Mouse (Mus musculus) right cerebral cortex, postnatal 25 days (tissue): ENCODE data around the gene Ccm2.

ENCODE experiments used
- DNase-seq: peaks from one replicate; pipeline ENCODE4 v3.0.0; 2022

Ccm2 gene

DNA sequence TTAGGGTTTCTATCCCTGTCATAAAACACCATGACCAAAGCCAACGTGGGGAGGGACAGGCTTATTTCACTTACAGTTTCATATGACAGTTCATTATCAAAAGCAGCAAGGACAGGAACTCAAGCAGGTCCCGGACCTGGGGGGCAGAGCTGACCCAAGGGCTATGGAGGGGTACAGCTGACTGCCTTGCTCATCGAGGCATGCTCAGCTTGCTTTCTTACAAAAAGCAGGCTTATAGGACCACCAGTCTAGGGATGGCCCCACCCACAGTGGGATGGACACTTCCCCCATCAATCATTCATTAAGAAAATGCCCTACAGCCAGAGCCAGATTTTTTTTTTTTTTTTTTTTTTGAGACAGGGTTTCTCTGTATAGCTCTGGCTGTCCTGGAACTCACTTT is 15.9 kb upstream of the Ccm2 start:
- no peak for DNase-seq

DNA sequence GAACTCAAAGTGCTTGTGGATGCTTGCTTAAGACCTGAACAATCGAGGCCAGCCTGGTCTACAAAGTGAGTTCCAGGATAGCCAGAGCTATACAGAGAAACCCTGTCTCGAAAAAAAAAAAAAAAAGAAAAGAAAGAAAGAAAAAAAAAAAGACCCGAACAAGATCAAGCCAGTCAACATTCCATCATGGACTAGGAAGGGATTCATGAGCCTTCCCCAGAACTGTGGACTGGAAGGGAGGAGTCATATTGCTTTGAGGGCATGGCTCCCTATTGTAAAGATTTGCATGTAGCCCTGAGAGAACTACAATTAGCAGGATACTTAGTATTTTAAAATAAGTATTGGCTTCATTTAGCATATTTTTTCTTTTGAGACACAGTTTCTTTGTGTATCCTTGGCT is 2.0 kb upstream of the Ccm2 start:
- no peak for DNase-seq

DNA sequence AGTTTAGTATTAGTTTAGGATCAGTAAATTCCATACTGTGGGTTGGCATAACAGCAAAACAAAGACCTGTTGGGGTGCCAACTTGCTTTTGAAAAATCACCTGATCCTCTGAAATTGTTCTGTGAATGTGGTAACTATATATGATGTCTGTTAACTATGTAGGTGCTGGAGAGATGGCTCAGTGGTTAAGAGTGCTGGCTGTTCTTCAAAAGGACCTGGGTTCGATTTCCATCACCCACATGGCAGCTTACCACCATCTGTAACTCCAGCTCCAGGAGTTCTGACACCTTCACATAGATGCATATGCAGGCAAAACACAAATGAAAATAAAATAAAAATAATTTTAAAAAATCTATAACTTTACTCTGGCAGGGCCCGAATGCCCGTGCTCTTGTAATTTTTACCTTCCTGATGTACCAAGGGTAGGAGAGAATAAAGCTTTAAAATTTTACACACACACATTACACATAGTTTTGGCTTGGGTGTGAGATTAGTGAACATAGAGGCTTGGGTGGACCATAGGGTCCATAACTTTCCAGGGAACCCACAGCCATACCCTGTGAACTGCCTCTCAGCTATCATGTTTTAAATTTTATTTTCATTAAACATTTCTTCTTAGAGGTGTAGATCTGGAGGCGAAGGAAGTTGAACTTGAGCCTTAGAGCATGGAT is 1.4 kb upstream of the Ccm2 start:
- no peak for DNase-seq

DNA sequence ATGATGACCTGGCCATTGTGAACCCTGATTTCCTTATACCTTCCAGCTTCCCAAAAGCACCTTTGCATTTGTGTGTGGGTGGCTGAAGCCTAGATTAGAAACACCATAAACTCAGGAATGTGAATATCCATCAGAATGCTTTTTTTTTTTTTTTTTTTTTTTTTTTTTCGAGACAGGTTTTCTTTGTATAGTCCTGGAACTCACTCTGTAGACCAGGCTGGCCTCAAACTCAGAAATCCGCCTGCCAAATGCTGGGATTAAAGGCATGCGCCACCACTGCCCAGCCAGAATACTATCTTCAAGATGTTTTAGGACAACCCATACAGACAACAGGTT is 862 bp upstream of the Ccm2 start:
- no peak for DNase-seq

DNA sequence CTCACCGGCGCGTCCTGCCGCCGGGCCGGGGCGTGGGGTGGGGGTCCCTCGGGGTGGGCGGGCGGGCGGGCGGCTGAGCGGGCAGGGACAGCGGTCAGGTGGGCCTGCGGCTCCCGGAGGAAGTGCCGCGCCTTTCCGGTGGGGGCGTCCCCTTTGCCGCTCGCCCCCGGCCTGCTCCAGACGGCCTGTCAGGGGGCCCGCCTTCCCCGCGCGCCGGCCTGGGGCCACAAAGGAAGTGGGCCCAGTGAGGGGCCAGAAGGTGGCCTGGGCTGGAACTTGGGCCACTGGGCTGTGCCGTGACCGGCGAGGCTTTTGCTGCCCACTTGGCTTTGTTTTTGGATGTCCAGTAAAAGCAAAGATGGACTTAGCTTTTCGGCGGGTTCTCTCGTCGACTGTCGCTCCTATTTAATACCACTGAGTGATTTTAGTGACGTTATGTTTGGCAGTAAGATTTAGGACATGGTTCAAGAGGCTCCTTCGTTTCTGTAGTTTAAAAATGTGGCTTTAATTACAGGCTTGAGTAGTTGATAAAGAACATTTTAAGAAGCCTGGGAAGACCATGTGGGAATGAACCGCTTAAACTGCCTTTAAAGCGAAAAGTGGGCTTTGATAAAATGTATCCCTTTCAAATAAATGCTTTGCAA is 472 bp downstream of the Ccm2 start:
- peak; percentile 51 for DNase-seq

DNA sequence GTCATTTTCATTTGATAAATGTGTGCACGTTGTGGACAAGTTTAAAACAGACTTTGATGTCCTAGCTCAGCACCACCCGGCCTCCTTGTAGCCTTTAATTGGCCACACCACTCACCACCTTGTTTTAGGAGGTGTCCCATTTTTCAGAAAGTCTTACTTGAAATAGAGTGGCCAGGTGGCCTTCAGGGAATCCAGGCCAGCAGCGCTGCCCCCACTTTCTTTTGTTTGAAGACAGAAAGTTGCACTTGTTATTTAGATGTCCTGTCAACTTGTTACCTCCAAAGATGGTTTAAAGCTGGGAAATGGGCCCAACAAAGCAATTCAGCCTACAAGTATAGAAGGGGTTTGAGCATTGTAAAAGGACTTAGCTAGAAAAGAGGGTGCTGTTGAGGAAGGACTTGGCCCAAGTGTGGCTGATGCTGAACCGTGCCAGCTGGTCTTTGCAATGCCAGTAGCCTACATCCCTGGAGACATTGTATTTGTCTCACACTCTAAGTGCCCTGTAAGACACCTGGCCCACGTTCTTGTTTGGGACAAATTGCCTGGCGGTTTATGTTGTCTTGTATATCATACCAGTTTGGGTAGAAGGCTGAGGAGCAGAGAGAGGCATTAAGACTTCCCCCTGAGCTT is 1.1 kb downstream of the Ccm2 start:
- no peak for DNase-seq

DNA sequence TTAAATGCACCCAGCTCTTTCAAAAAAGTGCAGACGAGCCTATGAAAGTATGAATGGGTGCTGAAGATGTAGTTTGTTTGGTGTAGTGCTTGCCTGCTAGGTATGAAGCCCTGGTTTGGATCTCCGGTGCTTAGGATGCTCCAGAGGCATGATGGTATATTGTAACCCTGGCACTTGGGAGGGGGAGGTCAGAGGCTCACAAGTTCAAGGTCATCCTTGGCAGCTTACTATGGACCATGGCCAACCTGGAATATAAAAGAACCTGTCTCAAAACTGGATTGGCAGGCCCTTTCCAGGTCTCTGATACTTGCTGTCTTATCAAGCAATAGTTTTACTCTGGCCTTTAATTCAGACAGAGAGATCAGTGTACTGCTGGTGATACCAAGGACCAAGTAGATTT is 3.1 kb downstream of the Ccm2 start:
- DNase-seq, result no peak

DNA sequence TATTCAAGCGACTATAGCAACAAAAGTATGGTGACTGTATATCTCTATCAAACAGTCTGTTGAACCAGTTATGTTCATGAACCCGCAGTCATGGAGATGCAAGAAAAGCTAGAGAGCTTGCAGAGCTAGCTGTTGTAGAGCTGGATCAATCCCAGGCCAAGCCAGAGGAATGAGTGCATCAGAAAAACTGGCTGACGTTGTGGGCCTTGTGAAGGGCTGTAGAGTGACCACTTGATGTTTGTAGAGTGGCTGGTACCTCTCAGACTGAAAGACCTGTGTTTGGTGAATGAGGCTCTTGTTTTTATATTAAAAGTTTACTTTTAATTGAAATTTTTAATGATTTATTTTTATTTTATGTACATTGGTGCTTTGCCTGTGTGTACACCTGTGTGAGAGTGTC is 3.5 kb downstream of the Ccm2 start:
- DNase-seq, result no peak

DNA sequence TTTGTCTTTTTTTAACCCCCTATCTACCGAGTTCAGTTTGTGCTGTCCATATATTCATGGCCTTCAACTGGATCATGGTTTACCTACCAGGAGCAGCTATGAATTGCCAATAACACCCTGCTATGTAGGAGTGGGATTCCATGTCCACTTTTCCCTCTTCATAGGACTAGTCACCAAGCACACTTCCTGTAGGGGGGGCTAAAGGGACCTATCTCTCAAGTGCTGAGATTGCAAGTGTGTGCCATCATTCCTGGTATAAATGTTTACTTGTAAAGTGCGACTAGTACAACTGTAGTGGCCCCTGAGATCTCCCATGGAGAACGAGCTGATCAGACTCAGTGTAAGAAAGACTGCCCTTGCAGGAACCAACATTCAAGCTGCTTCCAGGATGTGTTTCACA is 11.5 kb downstream of the Ccm2 start:
- no peak for DNase-seq

DNA sequence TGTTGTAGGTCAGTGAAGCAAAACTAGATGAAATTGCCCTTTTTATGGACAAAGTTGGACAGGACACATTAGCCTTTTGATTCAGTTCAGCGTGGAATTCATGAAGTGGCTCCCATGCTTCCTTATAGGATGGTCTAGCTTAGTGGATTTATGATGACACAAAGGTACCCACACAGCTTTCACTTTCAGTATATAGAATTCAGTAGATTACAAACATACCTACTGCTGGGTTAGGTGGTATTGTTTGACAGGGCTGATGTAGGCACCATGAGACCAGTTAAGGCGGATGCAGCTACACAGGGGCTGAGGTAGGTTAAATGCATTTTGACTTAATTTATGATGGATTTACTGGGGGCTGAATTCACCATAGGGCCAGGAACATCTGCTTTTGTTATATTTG is 13.3 kb downstream of the Ccm2 start:
- no peak for DNase-seq

DNA sequence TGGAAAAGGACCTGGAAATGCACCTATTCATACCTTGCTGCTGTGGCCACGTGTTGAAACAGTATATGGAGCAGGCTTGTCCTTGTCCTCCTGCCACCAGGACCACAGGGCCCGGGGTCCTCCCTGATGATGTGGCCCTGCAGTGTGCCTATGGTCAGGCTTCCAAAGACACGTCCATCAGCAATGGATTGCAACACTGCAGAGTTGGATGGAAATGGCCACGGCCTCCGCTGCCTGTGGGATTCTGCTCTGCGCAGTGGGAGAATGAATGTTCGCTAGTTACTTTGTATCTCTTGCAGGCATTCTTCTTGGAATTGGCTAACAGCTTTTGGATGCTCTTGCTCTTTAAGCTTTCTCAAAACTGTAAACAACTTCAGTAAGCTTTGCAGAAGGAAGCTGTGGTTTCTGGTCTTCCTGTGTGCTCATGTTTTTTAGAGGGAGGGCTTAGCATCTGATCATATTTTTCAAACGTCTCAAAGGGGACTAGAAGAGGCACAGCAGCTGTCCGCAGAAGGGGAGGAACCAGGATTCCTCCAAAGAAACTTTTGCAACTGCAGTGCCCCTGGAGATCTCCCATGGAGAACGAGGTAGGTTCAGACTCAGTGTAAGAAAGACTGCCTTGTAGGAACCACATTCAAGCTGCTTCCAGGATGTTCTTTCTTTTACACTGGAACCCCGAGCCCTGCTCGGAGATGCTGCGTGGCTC is 14.1 kb downstream of the Ccm2 start:
- DNase-seq, result no peak

DNA sequence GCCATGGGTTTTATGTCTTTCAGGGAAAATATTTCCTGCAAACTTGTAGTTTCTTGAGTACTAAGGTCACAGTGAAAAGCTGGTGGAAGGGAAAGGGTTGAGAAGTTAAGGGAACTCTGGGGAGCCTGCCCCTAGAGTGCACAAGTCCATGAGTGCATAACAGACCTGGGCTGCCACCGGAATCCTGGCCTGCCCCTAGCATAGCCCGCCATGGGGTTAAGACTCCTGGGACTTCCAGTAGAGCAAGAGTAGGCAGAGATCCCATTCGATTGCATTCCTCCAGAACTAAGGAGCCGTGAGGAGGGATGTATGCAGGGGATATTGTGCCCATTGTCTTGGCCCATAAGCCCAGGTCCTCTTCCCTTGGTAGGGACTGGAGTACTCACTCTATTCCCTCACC is 14.8 kb downstream of the Ccm2 start:
- no peak for DNase-seq

DNA sequence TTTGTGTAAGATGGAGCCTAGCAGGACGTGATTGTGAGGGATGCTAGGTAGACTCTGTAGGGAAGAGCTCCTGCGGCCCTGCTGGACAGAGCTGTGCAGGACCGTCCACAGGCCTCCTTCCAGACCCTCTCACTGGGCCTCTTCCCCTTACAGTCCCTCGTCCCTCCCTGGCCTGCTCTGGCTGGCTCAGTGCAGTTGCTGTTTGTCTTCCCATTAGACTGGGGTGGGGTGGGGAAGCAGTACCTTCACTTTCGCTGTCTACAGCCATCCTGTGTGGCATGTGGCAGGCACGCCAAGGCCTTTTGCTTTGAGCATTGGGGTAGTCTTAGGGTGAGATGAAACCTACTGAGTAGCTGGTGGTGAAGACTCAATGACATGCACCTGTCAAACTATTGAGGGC is 15.7 kb downstream of the Ccm2 start:
- no peak for DNase-seq

DNA sequence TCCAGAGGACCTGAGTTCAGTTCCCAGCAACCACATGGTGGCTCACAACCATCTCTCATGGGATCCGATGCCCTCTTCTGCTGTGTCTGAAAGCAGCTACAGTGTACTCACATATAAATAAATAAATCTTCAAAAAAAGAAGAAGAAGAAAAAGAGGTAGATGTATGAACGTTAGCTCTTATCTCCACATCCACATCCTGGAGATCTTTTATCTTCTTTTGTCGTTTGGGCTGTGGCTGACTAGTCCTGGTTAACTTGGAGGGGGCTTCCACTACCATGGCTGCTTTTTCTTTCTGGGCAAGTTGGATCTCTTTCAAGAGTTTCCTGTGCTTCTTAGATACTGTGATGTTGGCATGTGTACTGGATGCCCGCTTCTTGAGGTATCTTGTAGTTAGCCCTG is 16.5 kb downstream of the Ccm2 start:
- no peak for DNase-seq

DNA sequence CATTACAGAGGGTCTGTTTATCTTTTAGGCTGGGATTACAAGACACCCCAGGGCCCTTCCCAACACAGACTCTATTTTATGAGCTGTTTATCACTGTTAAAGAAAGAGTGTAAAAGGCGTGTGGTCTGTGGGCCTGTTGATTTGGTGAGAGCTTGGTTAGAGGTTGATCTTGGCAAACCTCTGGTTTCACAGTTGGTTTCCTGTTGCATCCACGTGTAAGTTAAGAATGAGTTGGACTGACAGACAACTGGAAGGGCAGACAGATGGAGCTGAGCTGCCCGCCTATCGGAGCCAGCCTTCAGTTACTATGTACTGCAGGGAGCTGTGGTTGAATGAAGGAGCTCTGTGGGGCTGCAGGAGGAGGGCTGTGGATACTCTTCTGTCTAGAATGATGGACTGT is 19.8 kb downstream of the Ccm2 start:
- no peak for DNase-seq

DNA sequence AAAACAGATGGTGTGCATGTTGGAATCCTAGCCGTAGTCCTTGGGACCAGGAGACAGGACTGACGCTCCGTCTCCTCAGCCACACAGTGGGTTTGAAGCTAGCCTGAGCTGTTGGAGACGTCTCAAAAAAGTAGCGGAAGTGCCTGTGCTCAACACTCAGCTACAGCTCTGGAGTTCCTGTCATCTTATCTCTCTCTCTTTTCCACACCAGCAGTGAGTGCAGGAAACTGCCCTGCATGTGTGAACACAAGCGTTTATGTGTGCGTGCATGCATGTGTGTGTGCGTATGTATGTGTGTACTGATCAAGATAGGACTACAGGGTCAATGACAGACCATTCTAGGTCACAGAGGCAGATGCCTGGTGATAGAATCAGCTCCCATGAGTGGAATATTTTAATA is 21.3 kb downstream of the Ccm2 start:
- DNase-seq, result no peak

DNA sequence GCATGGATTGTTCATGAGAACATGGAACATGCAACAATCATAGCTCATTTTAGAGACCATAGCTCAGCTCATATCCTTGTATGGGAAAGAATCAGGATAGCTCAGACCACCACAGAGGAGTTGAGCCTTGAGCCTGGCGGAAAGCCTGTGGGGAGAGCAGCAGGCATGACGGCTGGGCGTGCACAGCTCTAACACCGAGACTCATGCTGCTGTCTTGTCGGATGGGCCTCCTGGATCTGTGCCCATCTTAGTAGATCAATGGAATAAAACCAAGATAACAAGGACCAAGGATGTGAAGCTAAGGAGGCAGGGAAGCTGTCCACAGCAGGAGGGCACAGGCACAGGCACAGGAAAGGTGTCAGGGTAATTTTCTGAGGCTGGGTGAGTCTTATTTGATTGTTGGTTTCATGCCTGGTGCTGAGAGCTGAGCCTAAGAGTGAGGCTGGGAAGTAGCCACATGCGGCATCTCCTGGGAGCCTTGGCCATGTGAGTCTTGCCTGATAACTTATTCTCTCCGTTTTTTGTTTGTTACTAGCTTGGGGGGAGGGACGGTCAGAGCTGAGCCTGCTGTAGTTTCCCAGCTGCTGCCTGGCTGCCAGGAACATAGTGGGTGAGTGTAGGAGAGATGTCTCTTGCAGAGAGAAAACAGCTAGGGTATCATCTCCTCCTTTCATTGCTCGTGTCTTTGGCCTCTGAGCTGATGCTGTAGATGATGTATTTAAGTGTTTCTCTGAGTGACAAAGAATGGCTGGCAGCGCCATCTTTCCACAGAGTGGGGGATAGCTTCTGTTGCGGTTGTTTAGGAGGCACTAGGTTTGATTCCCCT is 22.1 kb downstream of the Ccm2 start:
- peak; percentile 25 for DNase-seq

DNA sequence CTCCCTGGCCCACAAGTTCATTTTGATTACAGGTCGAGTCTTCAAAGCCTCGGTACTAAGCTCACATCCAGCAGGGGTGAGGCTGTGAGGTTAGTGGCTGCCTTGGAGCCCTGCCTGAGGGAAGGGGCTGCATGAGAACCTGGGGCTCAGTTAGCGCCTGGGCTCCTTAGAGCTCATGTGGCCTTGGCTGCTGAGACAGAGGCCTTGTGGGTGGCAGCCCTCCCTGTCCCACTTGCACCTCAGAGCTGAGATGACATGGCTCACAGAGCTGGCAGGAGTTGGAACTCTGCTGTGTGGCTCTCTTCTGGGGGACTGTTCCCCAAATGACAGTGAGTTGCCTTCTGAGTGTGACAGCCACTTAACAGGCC is 22.7 kb downstream of the Ccm2 start:
- DNase-seq, result no peak

DNA sequence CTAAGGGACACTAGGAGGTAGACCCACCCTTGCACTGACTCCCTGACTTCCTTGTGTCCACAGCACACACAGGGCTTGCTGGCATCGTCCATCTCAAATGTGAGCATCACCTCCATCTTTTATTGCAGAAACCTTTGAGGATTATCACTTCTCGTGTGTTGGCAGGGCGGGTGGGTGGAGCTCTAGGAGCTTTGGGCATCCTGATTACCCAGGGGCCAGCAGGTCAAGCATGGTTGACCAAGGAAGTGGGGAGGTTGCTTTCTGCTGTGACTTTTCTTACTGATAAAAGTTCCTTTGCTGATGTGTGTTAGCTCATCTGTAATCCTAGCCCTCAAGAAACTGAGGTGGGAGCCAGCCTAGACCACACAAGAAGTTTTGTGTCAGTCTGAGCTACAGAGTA is 29.5 kb downstream of the Ccm2 start:
- no peak for DNase-seq

DNA sequence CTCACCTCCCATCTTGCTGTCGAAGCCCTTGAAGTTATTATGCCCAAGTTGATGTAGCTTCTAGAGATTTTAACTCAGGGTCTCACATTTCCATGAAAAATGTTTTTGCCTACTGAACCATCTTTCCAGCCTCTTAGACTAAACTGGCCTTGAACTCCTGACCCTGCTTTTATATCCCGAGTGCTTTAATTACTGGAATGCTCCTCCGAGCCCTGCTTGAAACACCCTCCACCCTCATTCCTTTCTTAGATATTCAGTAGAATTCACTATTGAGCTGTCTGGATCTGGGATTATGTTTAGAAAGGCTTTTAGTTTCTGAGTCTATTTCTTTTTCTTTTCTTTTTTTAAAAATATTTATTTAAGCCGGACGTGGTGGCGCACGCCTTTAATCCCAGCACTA is 32.7 kb downstream of the Ccm2 start:
- DNase-seq, result no peak

DNA sequence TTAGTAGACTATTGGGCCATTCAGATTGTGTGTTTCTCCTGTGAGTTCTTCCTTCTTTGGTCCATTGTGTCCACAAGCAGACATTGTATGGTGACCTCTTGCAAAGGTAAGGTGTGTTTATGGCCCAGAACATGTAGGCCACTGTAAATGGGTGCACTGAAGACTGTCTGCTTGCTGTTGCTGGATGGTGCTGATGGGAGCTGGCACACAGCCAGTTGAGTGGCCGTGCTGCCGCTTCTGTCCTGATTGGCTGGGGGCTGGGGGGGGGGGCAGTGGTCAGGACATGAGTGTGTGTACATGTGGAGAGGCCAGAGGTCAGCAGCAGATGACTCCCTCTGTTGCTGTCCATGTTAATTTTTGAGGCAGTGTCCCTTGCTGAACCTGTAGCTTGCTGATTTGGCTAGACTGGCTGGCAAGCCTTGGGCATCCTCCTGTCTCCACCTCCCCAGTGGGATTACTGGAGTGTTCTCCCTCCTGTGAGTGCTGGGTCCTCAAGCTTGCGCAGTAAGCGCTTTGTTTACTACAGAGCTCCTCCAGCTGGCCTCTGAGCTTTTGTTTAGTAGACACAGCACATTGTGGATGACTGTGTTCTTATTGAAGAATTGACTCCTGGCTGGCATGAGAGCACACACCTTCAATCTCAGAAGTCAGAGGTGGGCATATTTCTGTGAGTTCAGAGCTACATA is 33.5 kb downstream of the Ccm2 start:
- DNase-seq, result no peak

DNA sequence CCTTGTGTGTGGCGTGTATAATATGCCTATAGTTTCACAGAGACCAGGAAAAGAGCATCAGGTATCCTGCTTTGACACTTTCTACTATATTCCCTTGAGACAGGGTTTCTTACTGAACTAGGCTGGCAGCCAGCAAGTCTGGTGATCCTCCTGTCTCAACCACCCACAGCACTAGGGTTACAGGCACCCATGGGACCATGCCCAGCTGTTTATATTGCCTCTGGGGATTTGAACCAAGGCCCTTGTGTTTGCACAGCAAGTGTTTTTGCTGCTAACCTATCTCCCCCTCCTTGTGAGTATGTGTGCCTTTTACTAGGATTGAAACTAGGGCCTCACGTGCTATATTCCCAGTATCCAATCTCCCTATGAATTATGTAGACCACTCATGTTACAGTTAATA is 34.9 kb downstream of the Ccm2 start:
- DNase-seq, result no peak

DNA sequence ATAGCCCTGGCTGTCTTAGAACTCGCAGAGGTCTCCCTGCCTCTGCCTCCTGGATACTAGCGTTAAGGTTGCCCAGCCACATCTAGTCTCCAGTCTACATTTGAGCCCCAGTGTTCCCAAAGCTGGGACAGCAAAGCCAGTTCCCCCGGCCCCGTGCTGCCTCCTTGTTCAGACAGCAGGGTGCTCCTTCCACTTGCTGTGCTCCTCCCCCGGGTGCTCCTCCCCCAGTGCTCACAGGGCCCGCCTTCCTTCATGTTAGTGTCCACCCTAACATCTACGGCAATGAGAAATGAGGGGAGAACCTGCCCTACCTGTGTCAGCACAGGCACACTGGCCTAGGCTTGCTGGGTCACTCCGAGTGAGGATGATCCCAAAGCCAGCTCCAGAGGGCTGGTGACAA is 39.1 kb downstream of the Ccm2 start:
- no peak for DNase-seq
